Mouse (Mus musculus) kidney, adult 9 months (tissue): ENCODE data around the gene Actg2.
A peak's percentile ranks its signal among the peaks of the same experiment; 100 is the strongest.

ENCODE experiments used
- DNase-seq: peaks from one replicate; pipeline ENCODE4 v3.0.0; 2022

The Actg2 gene

DNA sequence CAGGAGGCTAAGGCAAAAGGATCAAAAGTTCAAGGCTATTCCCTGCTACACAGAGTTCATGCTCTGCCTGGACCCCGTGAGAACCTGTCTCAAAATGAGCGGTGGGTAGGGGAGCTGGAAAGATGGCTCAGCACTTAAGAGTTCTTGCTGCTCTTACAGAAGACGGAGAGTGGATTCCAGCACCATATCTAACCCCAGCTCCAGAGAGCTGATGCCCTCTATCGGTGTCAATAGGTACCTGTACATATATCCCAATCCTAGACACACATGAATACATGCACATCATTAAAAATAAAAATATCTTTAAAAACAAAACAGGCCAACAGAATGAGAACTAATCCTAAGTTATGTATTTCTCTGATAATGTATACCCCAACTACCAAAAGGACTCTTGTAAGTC, 57.8 kb downstream of the Actg2 start:
- DNase-seq: no peak

DNA sequence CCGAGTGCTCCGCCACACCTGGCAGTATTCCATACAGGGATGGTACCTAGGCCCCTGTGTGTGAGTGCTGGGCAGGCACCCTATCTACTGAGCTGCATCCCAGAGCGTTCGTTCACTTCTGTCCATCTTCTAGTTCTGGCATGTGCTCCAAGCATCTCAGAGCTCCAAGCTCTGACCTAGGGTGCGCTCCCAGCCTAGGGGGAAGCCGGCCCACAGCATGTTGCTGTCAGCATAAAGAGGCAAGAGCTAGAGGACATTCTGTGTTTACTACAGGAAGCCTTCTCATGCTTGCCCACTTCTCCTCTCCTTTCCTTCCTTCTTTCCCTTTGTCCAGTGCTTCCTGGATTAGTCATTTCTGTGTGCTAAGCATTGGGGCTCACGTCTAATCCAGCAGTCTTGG, 60.6 kb downstream of the Actg2 start:
- no peak for DNase-seq

DNA sequence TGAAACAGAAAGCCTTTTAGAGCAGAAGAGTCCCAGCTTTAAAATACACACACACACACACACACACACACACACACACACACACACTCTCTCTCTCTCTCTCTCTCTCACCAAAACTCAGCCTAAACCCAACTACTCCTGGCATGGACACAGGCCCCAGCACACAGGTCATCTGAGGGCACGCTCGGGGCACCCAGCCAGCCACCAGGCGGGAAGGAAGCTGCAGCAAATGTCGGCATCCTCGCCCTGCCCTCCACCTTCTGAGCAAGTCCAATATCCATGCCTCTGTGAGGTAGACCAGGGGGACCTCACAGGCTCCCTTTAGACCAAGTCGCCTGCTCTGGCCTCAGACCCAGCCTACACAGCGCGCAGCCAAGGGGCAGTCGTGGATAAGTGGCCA, 62.8 kb downstream of the Actg2 start:
- DNase-seq: peak; percentile 80

DNA sequence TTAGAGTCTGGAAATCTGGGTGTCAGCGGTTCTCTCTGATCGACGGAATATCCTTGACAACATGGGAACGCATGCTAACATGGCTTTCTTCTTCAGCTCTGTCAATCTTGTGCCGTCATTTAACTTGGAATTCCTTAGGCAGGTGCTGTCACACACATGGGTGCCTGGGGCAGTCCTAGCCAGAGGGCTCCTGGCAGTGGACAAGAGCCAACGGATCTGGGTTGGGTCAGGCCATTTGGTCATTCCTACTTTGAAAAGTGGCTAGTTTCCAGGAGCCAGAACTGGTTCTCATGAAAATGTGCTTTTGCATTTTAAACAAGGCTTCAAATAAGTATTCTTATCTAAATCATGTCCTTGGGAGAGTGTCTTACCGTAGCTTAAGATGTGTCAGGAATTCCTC, 64.3 kb downstream of the Actg2 start:
- DNase-seq: no peak

DNA sequence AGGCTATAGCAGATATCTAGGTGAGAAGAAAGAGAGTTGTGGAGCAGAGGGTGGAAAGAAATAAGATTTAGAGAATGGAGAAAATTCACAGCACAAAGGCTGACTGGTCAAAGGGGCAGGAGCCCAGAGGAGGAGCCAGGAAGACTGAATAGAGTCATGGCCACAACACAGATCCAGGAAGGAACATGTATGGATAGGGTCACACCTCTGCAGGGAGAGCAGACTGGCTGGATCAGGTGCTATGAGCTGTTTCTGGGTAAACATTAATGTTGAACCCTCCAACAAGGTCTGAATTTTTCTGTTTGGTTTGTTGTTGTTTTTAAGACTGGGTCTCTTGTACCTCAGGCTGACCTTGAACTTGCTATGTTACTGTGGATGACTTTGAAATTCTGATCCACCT, 72.1 kb downstream of the Actg2 start:
- no peak for DNase-seq
